Mouse (Mus musculus): ENCODE data around the gene Fbxo8.

DNA sequence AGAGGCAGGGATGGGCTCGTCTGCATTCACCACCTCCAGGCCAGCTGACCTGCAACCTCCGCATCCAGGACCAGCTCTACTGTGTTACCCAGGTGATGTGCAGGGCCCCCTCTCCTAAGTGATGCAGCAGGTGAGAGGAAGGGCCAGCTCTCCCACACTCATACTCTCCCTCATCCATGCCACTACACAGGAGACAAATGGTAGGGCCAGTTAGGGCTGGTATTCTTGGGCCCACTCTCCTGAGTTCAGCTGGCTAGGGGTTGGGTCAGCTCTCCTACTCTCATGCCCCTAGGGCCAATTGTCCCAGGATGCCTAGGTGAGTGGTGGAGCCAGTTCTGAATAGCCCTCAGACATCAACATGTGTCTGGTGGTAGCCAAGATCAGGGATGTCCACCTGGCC, 30.6 kb upstream of the Fbxo8 start:
- TF ChIP-seq POLR2A (IDR thresholded peaks at IDR 0.05; ENCODE audit: extremely low read depth, insufficient read depth, low read length) (no peak), CTCF (IDR thresholded peaks at IDR 0.05; ENCODE audit: extremely low read depth, insufficient read depth, low read length) (no peak)

All from cortical plate, adult 2 months (tissue).